Mouse (Mus musculus) hindbrain, embryonic 14.5 days (tissue): ENCODE data around the gene Gtf2i. TPM values are rescaled to one million over a fixed set of nuclear protein-coding genes. Genes with fewer than 3 reads are reported as not detected.

Experiments
- ATAC-seq: fragments of 200-750 bp; cut with Nextera tagmentation; 2 replicates; pipeline ENCODE4 v1.8.0; 2017; ENCODE audit warnings: moderate number of reproducible peaks, mild to moderate bottlenecking, moderate TSS enrichment, moderate library complexity; ENCODE audit not compliant: low FRiP score
- DNase-seq: peaks from one replicate; pipeline ENCODE4 v3.0.0-alpha.2; 2015; ENCODE audit warnings: low spot score
- H3K27ac ChIP-seq: fragments of 300-500 bp; sonication (generic); 2 replicates; pipeline ENCODE4 v1.5.1; 2014; ENCODE audit warnings: mild to moderate bottlenecking, moderate library complexity
- H3K27me3 ChIP-seq: fragments of 300-500 bp; sonication (generic); 2 replicates; pipeline ENCODE4 v1.6.1; 2014; ENCODE audit warnings: mild to moderate bottlenecking, low read length, mixed read lengths; ENCODE audit not compliant: control insufficient read depth, insufficient read depth
- H3K36me3 ChIP-seq: fragments of 300-500 bp; sonication (generic); replicated peaks from 2 replicates; pipeline ENCODE4 v1.6.1; 2014; ENCODE audit not compliant: control insufficient read depth, insufficient read depth
- H3K4me1 ChIP-seq: fragments of 300-500 bp; sonication (generic); replicated peaks from 2 replicates; pipeline ENCODE4 v1.6.1; 2014; ENCODE audit warnings: antibody characterized with exemption, low read length, mixed read lengths; ENCODE audit not compliant: control insufficient read depth, insufficient read depth
- H3K4me2 ChIP-seq: fragments of 300-500 bp; sonication (generic); replicated peaks from 2 replicates; pipeline ENCODE4 v1.6.1; 2014; ENCODE audit warnings: mild to moderate bottlenecking, moderate library complexity
- H3K4me3 ChIP-seq: fragments of 300-500 bp; sonication (generic); replicated peaks from 2 replicates; pipeline ENCODE4 v1.5.1; 2014; ENCODE audit warnings: mild to moderate bottlenecking, low read length
- H3K9ac ChIP-seq: fragments of 300-500 bp; sonication (generic); 2 replicates; pipeline ENCODE4 v1.6.1; 2014
- H3K9me3 ChIP-seq: fragments of 300-500 bp; sonication (generic); 2 replicates; pipeline ENCODE4 v1.6.1; 2016; ENCODE audit warnings: low read length; ENCODE audit not compliant: control insufficient read depth
- WGBS: fragments of 180-500 bp; shearing (Covaris S2); extraction: QIAGEN DNeasy Blood & Tissue Kit; methylation state at CpG from one replicate; pipeline ENCODE4 v1.1.7; 2014; 5-methylcytosine and 5-hydroxymethylcytosine counted together
- polyA plus RNA-seq: library from polyadenylated mRNA; unstranded; fragments of >200 nt; fragmentation: Nextera tagmentation; extraction: Ambion mirVana; gene quantifications from 2 replicates; pipeline ENCODE4 v1.2.1, GENCODE M21; 2014

The Gtf2i gene
- polyA plus RNA-seq, 1 experiment from 2014 or later = 126 TPM

DNA sequence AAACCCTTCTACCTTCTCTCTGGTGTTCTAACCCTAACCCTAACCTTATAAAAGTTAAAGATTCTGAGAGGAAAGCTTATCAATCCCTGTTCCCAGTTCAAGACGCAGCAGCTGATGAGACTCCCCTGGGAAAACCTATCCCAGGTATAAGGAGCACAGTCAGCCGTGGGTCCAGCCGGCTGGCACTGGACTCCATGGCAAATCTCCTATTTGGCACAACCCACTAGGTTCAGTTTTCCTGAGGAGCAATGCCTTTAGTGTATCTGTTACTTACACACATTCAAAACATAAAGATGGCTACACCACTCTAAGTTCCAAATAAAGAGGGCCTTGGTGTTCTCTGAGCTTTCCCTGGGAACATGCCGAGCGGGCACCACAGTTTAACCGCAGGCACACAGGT lies 23.5 kb downstream of the Gtf2i start:
- no peaks in the 10 kb centered on the region for H3K27me3 ChIP-seq
- no peak overlapping the region for H3K27ac ChIP-seq
- H3K4me3 ChIP-seq = no peak overlapping the region
- H3K4me1 ChIP-seq = no peaks in the 10 kb centered on the region
- H3K9me3 ChIP-seq = no peaks in the 10 kb centered on the region
- no peak overlapping the region for H3K4me2 ChIP-seq
- DNase-seq (no peak), ATAC-seq (no peak)
- H3K36me3 ChIP-seq = peaks cover 91% of the 10 kb centered on the region
- WGBS = 92% methylated on average over 6 of the region's 6 CpGs
- no peak overlapping the region for H3K9ac ChIP-seq

DNA sequence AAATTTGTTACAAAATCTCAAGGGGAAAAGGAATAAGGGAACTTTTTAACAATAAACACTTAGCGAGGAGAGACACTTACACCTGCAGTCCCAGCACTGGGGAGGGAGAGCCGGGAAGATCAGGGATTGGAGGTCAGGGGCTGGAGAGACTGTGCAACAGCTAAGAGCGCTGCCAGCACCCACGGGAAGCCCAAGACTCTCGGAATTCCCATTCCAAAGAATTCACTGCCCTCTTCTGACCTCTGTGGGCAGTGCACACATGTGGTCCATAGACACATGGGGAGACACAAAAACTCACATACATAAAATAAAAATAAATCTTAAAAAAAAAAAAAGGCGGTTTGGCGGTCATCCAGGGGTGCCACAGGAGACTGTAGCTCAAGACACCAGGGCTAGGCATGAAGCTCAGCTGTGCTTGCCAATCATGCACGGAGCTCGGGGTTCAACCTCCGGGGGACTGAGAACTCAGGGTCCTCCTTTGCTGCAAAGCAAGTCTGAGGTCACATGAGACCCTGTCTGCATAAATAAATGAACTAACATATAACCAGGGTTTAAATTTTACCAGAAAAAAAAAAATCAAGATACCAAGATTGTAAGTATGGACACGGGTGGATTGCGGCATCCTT lies 24.5 kb downstream of the Gtf2i start:
- Histone ChIP-seq H3K4me1 (no peaks in the 10 kb centered on the region), H3K27me3 (no peaks in the 10 kb centered on the region), H3K9ac (no peak overlapping the region), H3K9me3 (no peaks in the 10 kb centered on the region), H3K27ac (no peak overlapping the region), H3K4me3 (no peak overlapping the region), H3K4me2 (no peak overlapping the region), H3K36me3 (peaks cover 96% of the 10 kb centered on the region)
- DNase-seq = no peak
- no peak for ATAC-seq
- 85% methylated on average over 12 of the region's 12 CpGs for WGBS

DNA sequence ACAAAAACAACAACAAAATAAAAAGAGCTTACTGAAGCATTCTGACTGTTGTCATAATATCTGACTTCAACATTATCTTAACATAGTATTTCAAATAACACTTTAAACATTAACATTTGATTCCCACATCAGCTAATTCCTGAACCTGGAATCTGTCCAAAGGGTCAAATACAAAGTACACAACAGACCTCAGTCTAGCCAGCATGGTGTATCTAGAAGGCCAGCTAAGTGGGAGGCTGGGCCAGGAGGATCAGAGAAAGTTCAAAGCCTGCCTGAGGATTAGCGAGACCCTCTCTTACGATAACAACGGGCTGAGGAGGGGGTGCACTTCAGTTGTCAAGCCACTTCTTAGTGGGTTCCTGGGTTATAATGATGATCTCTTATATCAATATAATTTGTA lies 26.5 kb downstream of the Gtf2i start:
- ATAC-seq = no peak
- peaks cover 99% of the 10 kb centered on the region for H3K36me3 ChIP-seq
- 91% methylated on average over 3 of the region's 3 CpGs for WGBS

DNA sequence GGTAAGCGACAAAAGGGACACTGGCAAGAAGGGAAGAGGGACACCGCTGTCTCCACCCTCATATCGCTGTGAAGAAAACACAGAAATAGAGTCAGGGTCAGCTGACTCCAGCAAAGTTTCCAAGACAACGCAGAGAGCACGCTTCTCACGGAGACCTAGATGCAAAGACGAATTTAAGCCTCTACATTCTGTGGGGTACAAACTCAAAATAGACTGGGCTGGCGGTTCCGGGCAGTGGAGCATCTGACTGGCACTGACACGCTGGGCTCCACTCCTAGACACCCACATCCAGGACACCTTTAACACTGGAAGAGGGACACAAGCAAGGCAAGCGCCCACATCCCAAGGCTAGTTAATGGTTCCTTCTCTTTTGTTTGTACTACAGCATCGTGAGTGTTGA lies 29.6 kb downstream of the Gtf2i start:
- Histone ChIP-seq H3K4me3 (no peak overlapping the region), H3K9ac (no peak overlapping the region), H3K9me3 (no peaks in the 10 kb centered on the region), H3K4me1 (no peaks in the 10 kb centered on the region), H3K4me2 (no peak overlapping the region), H3K27me3 (no peaks in the 10 kb centered on the region), H3K27ac (no peak overlapping the region), H3K36me3 (peaks cover 95% of the 10 kb centered on the region)
- 94% methylated on average over 12 of the region's 12 CpGs for WGBS
- no peak for ATAC-seq
- no peak for DNase-seq

More for the DNA sequence above, 26.5 kb downstream of the Gtf2i start:
- no peak for DNase-seq
- H3K4me3 ChIP-seq = no peak overlapping the region
- no peaks in the 10 kb centered on the region for H3K9me3 ChIP-seq
- no peak overlapping the region for H3K27ac ChIP-seq
- no peaks in the 10 kb centered on the region for H3K27me3 ChIP-seq
- no peak overlapping the region for H3K4me2 ChIP-seq
- H3K4me1 ChIP-seq = no peaks in the 10 kb centered on the region
- no peak overlapping the region for H3K9ac ChIP-seq

DNA sequence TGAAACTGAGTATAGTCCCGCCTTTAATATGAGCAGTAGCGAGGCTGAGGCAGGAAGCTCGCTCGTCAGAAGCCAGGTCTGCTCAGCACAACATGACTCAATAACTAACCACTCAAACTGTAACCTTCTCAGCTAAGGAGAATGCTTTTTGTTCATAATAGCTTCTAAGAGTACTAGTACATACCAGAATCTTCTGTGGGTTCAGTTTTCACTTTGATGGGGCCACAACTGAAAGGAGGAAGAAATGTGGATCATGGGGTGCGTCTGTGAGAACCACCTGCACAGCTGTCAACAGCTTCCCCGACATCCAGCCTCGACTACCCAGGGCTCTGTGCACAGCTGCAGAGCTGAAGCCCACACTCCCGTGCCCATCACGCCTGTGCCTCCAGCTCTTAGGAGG lies 32.0 kb downstream of the Gtf2i start:
- no peak overlapping the region for H3K4me2 ChIP-seq
- no peaks in the 10 kb centered on the region for H3K27me3 ChIP-seq
- WGBS = 97% methylated on average over 9 of the region's 9 CpGs
- peaks cover 94% of the 10 kb centered on the region for H3K36me3 ChIP-seq
- H3K9me3 ChIP-seq = no peaks in the 10 kb centered on the region
- no peak overlapping the region for H3K9ac ChIP-seq
- no peak overlapping the region for H3K27ac ChIP-seq
- ATAC-seq (no peak), DNase-seq (no peak)
- no peaks in the 10 kb centered on the region for H3K4me1 ChIP-seq
- H3K4me3 ChIP-seq = no peak overlapping the region

DNA sequence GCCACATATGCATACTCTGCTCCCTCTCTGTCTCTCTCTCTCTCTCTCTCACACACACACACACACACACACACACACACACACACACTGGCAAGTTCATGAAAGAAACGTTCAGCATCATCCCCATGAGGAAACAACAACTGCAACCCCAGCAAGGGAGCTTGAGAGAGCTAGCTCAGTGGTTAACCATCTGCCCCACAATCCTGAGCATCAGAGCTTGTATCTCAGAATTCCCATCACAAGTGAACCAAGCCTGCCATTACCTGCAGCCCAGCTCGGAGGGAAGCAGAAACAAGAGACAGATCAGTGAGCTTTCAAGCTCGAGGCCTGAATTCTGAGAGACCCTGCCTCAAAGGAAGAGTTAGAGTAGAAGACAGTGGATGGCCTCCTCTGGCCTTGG lies 32.5 kb downstream of the Gtf2i start:
- DNase-seq (no peak), ATAC-seq (no peak)
- WGBS = 71% methylated on average over 3 of the region's 3 CpGs

GRCm38 (mm10) chr5:134279371-134279770 lies 35.2 kb downstream of the Gtf2i start:
- ATAC-seq (no peak), DNase-seq (no peak)
- Histone ChIP-seq H3K27ac (no peak overlapping the region), H3K4me3 (no peak overlapping the region), H3K27me3 (no peaks in the 10 kb centered on the region), H3K4me1 (no peaks in the 10 kb centered on the region), H3K4me2 (no peak overlapping the region), H3K36me3 (peaks cover 93% of the 10 kb centered on the region), H3K9me3 (no peaks in the 10 kb centered on the region), H3K9ac (no peak overlapping the region)
- 94% methylated on average over 7 of the region's 7 CpGs for WGBS

More for the DNA sequence above, 32.5 kb downstream of the Gtf2i start:
- Histone ChIP-seq H3K27me3 (no peaks in the 10 kb centered on the region), H3K4me2 (no peak overlapping the region), H3K36me3 (peaks cover 94% of the 10 kb centered on the region), H3K4me3 (no peak overlapping the region), H3K9me3 (no peaks in the 10 kb centered on the region), H3K4me1 (no peaks in the 10 kb centered on the region), H3K27ac (no peak overlapping the region), H3K9ac (no peak overlapping the region)

DNA sequence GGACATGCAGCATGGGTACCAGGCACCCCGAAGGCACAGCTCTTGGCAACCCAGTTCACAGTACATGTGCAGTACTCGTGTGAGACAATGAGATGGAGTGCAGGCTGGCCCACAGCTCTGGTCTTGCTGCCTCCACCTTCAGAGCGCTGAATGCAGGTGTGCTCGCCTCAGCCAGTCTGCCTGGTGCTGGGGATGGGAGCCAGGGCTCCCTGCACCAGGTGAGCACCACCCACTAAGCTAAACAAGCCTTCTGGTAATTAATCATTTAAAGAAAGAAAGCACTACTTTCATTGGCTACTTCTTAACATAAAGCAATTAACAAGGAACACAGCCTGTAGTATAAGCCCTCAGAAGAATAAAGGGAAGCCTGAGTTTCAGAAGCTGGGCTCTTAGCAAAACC lies 37.5 kb downstream of the Gtf2i start:
- no peaks in the 10 kb centered on the region for H3K27me3 ChIP-seq
- ATAC-seq = no peak

GRCm38 (mm10) chr5:134275556-134275955 lies 39.0 kb downstream of the Gtf2i start:
- Histone ChIP-seq H3K4me2 (no peak overlapping the region), H3K4me3 (no peak overlapping the region), H3K27me3 (no peaks in the 10 kb centered on the region), H3K36me3 (peaks cover 96% of the 10 kb centered on the region), H3K4me1 (no peaks in the 10 kb centered on the region), H3K9ac (no peak overlapping the region), H3K9me3 (no peaks in the 10 kb centered on the region), H3K27ac (no peak overlapping the region)
- DNase-seq = no peak
- ATAC-seq = no peak
- 93% methylated on average over 10 of the region's 10 CpGs for WGBS

More for the DNA sequence above, 37.5 kb downstream of the Gtf2i start:
- peaks cover 93% of the 10 kb centered on the region for H3K36me3 ChIP-seq
- H3K27ac ChIP-seq = no peak overlapping the region
- no peak for DNase-seq
- WGBS = 89% methylated on average over 4 of the region's 4 CpGs
- no peak overlapping the region for H3K4me2 ChIP-seq
- no peaks in the 10 kb centered on the region for H3K4me1 ChIP-seq
- no peak overlapping the region for H3K9ac ChIP-seq
- no peak overlapping the region for H3K4me3 ChIP-seq
- no peaks in the 10 kb centered on the region for H3K9me3 ChIP-seq

GRCm38 (mm10) chr5:134275021-134275420 lies 39.5 kb downstream of the Gtf2i start:
- 89% methylated on average over 11 of the region's 11 CpGs for WGBS
- H3K27ac ChIP-seq = no peak overlapping the region
- no peaks in the 10 kb centered on the region for H3K27me3 ChIP-seq
- no peak for DNase-seq
- H3K9me3 ChIP-seq = no peaks in the 10 kb centered on the region
- no peak overlapping the region for H3K9ac ChIP-seq
- no peak overlapping the region for H3K4me2 ChIP-seq
- H3K4me1 ChIP-seq = no peaks in the 10 kb centered on the region
- no peak for ATAC-seq
- no peak overlapping the region for H3K4me3 ChIP-seq
- peaks cover 96% of the 10 kb centered on the region for H3K36me3 ChIP-seq
